Comparison of ENCODE assay signal across 9 mouse cellular contexts in genomic region chr3:34445354-34445753, GRCm38 (mm10).
A peak's percentile ranks its signal among the peaks of the same experiment; 100 is the strongest.
DNase-seq lines count a peak whose midpoint lies in the region; ATAC-seq and TF ChIP-seq lines count a peak whose summit lies in the region.
"Had no signal": no experiment of that assay in that cellular context is flagged by ENCODE, and none has a peak within 500 bp of the region (broad histone marks: within the 10 kb centered on the region; RNA-seq: fewer than 3 reads in every experiment).

No protein-coding gene starts in this region.

- peak; percentile 3 for DNase-seq in gastrocnemius, adult 18-20 months (ENCODE audit: low spot score)
- DNase-seq in gastrocnemius, postnatal 25 days, result no peak
- DNase-seq in brain, embryonic 14.5 days (ENCODE audit: low read depth), result peak; percentile 96
- peak; percentile 25 to 44 for DNase-seq in frontal cortex, postnatal 10 days (ENCODE audit: low spot score in 2 of 2)
- no peak for DNase-seq in thymus, postnatal 25 days
- DNase-seq in gastrocnemius, postnatal 10 days, result no peak
- no peak for DNase-seq in ovary, postnatal 10 days (ENCODE audit: low spot score)

- H3K9ac ChIP-seq in midbrain, embryonic 12.5 days (replicated peaks), result no peak overlapping the region
- H3K9ac ChIP-seq: heart, embryonic 15.5 days had no signal

- H3K36me3 ChIP-seq in midbrain, embryonic 12.5 days, result no peaks in the 10 kb centered on the region
- H3K36me3 ChIP-seq: heart, embryonic 15.5 days had no signal

- TF ChIP-seq POLR2A in brain, embryonic 14.5 days (IDR thresholded peaks at IDR 0.05; ENCODE audit: borderline replicate concordance, extremely low read depth, insufficient read depth, insufficient read length, poor library complexity, severe bottlenecking), result no peak

- H3K4me3 ChIP-seq in midbrain, embryonic 12.5 days, result no peak overlapping the region
- H3K4me3 ChIP-seq: heart, embryonic 15.5 days had no signal

- H3K4me2 ChIP-seq in midbrain, embryonic 12.5 days (replicated peaks), result no peak overlapping the region
- H3K4me2 ChIP-seq: heart, embryonic 15.5 days had no signal

- ATAC-seq in midbrain, embryonic 12.5 days (ENCODE audit: low FRiP score, low read depth), result peak; percentile 35; the same call in 1 of the 2 replicates

- no peaks in the 10 kb centered on the region for H3K9me3 ChIP-seq in midbrain, embryonic 12.5 days
- H3K9me3 ChIP-seq: heart, embryonic 15.5 days had no signal

- TF ChIP-seq CTCF in brain, embryonic 14.5 days (IDR thresholded peaks at IDR 0.05; ENCODE audit: borderline replicate concordance, extremely low read depth, insufficient read depth, insufficient read length), result no peak

- WGBS in midbrain, embryonic 12.5 days, result 29% methylated on average over 7 of the region's 7 CpGs

- peak overlapping the region; percentile 42; the same call in 1 of the 2 replicates for H3K27ac ChIP-seq in midbrain, embryonic 12.5 days (replicated peaks)
- H3K27ac ChIP-seq: heart, embryonic 15.5 days had no signal

- peaks cover 46% of the 10 kb centered on the region for H3K4me1 ChIP-seq in midbrain, embryonic 12.5 days
- H3K4me1 ChIP-seq: heart, embryonic 15.5 days had no signal

- peaks cover 3% of the 10 kb centered on the region; the same call in 1 of the 2 replicates for H3K27me3 ChIP-seq in midbrain, embryonic 12.5 days
- H3K27me3 ChIP-seq: heart, embryonic 15.5 days had no signal

Comparison
In these comparisons a context has a peak if more than half of its experiments do, and no peak if none do; other contexts are left out.
1. DNase-seq: peak in gastrocnemius, adult 18-20 months (single experiment), brain, embryonic 14.5 days (single experiment) and frontal cortex, postnatal 10 days (2 of 2); none in gastrocnemius, postnatal 25 days (single experiment), thymus, postnatal 25 days (single experiment), gastrocnemius, postnatal 10 days (single experiment) and ovary, postnatal 10 days (single experiment).